Mouse (Mus musculus): ENCODE measurements around the gene E2f6.

GRCm38 (mm10) chr12:16874086-16874485, 63.3 kb downstream of the E2f6 start:
- TF ChIP-seq POU5F1 (IDR thresholded peaks at IDR 0.05; ENCODE audit: borderline replicate concordance, low read length) (no peak), NANOG (IDR thresholded peaks at IDR 0.05; ENCODE audit: borderline replicate concordance, low read length) (no peak)
